Mouse (Mus musculus) 3134 (cell line): Measurements from ENCODE around the gene Celsr2.
A peak's percentile ranks its signal among the peaks of the same experiment; 100 is the strongest.

ENCODE experiments used
- DNase-seq: peaks from one replicate; pipeline ENCODE4 v3.0.0-alpha.2; 2011; ENCODE audit warnings: low spot score; ENCODE audit not compliant: insufficient read length; ENCODE audit errors: extremely low read depth

The Celsr2 gene

GRCm38 (mm10) chr3:108414857-108415830, at the start of gene Celsr2:
Gene Celsr2, minus strand, starts transcription at chr3:108415552.
- DNase-seq, result no peak

GRCm38 (mm10) chr3:108458866-108459265, 43.5 kb upstream of the Celsr2 start:
- DNase-seq, result no peak

DNA sequence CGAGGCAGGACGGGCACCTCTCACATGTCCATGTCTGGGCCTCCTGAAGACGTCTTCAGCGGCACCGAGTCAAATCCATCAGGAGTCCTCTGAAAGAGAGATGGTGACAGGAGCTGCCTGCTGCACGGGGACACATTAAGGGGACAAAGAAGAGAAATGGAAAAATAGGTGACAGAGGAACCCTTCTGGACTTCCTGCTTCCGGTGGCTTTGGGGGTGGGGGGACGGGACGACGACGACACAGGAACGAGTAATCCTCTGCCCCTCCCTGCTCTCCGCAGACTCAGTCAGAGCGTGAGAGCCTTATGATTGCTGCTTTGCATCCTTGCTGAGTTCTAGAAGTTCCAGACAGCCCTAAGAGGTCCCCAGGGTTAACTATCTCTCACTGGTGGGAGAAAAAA, 43.0 kb upstream of the Celsr2 start:
- DNase-seq, result no peak

DNA sequence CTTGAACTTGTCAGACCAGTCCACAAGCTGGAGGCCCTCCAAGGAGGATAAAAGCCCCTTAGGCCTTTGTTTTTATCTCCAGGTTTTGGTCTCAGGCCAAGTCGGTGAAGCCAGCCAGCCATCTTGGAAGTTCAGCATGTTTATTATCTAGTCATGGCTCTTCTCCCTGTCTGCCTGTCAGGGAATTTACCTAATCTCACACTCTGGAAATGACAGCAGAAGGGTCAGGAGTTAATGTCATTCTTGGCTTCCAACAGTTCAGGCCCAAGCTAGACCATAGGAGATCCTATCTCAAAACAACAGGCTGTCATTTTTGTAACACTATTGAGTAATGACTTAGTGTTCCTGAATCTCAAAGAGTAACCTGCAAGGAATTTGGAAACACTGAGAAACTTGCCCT, 38.8 kb upstream of the Celsr2 start:
- DNase-seq, result no peak

DNA sequence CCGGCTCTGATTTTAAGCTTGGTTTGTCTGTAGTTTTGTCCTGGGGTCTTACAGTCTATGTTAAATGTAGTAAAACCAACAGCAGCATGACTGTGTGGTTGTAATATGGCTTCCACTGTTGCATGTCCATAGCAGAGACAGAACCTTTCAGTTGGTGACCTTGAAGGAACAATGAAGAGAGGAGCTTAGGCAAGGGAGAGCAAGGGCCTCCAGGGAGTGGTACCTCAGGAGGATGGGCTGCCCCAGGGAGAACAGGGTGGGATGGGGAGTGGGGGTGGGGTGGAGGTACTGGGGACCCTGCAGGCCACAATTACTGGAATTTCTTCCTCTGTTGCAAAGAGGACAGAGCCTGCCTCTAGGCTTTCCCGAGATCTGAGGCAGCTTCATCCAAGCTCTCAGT, 36.6 kb upstream of the Celsr2 start:
- DNase-seq, result no peak

DNA sequence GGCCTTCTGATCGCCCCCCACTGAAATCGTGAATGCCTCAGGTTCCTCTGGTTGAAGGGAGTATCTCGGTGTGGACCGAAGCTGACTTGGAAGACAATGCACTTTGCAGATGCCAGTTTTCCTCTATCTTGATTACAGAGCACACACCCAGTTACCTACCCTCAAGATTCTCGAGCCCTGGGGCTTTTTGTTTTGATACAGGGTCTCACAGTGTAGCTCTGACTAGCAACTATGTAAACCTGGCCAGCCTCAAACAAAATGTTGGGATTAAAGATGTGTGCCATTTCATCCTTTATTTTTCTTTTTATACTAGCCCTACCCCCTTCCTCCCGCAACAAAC, 30.0 kb upstream of the Celsr2 start:
- DNase-seq, result no peak

DNA sequence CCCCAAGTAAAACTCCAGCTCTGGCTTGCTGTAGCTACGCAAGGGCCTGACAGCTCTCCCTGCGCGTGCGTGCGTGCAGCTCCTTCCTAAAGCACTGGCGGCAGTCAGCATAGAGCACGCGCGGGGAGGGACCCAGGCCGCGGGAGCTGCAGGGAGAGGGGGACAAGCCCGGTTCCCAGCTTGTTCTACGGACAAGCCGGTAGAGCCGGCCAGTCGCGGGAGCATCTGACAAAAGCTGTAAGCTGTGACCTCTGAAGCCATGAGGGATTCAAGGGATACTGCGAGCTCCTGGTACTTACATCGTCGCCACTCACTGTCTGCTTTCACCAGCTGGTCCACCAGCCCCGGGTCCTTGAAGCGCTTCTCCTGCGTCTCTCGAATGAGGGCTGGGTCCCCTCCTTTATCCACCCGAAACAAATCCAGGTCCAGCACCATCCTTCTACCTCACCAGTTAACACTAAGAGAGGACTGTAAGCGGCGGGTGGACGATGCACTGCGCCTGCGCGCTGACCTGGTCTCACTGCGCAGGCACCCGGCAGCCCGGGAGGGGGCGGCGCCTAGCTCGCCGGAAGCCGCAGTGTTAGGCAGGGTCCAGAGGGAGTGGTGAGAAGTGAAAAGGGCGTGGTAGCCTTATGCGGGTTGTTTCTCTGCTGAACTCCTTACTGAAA, 29.5 kb upstream of the Celsr2 start, which contains the start of gene Sars:
Sars (minus strand) TSS at position 512 of the 668 bp plus-strand sequence.
- DNase-seq, result peak; percentile 95

DNA sequence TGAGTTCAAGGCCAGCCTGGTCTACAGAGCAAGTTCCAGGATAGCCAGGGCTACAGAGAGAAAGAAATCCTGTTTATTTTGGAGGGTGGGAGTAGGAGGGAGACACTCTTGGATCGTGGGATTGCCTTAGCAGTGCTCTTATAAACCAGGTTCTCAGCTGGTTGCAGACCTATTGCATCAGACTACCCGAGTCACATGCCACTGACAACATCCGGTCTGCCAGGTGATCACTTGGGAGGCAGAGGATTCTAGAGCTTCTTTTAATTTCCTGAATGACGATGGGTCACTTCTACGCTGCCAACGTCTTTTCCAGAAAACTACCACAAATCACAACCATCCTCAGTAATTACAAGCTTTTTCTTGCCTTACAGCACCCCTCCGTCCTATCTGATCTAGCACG, 28.7 kb upstream of the Celsr2 start:
- peak; percentile 69 for DNase-seq

DNA sequence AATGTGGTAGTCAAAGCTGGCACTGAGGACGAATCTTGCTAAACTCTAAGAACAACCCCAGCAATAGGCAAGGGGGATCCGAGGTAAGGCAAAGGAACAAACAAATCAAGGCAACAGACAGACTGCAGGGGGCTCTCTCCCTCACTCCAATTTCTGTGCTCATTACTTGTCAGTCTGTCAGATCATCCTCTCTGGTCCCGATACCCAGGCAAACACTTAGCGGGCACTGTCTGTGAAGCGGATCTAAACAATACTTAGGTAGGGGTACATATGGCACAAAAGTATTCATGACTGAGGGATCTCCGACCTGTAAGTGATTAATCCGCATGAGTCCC, 21.0 kb upstream of the Celsr2 start:
- no peak for DNase-seq

GRCm38 (mm10) chr3:108435701-108436379, 20.5 kb upstream of the Celsr2 start:
- no peak for DNase-seq

DNA sequence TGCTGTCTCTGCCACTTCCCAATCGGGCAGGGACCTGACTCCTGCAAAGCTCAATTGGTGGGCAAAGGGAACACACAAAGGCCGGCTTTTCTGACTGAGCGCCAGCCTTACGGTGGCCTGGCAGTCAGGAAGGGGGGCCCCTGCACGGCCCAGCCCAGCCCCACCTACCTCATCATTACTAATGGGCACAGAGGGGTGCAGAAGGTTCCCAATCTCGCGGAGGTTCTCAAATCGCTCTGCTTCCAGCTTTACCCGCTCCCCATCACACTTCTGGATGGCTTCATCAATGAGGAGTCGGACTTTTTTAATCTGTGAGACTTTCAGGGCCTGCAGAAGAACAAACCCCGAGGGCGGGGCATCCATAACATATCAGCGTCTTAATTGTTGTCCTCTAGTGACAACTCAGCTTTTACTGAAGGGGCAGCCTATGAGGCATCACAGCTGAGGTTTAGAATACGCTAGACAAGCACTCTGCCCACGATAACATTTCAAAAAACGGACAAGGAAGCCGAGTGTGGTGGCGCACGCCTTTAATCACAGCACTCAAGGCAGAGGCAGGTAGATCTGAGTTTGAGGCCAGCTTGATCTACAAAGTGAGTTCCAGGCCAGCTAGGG, 18.6 kb upstream of the Celsr2 start:
- DNase-seq, result no peak

- DNase-seq, result no peak
These were observed 18.0 kb upstream of the Celsr2 start for GRCm38 (mm10) chr3:108433188-108433880.

DNA sequence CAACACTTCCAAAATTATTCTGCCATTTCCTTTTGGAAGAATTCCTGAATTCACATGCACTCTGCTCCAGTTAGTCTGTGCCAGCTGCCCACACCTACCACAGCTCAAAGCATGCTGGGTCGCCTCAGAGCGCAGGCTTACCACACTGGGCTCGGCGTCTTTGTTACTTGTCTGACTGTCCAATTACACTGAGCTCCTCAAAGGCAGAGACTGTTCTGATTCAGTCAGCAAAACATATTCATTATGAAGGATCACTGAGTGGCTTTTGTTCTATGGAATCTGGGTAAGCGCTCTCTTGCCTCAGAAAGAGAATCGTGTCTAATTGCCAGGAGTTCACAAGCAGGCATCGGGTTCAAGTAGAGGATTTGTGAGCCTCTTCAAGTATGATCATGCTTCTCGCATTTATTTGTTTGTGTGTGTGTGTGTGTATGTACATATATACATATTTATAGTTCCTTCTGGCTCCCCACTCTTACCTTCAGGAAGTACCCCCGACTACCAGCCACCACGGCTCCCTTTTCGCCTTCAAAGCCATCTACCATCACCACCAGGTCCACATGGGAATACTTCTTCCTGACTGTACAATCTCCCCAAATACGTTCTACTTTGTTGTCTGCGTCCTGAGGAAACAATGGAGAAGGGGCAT, 17.3 kb upstream of the Celsr2 start:
- DNase-seq, result no peak

- DNase-seq, result no peak
These were observed 10.3 kb upstream of the Celsr2 start for GRCm38 (mm10) chr3:108425624-108426018.

DNA sequence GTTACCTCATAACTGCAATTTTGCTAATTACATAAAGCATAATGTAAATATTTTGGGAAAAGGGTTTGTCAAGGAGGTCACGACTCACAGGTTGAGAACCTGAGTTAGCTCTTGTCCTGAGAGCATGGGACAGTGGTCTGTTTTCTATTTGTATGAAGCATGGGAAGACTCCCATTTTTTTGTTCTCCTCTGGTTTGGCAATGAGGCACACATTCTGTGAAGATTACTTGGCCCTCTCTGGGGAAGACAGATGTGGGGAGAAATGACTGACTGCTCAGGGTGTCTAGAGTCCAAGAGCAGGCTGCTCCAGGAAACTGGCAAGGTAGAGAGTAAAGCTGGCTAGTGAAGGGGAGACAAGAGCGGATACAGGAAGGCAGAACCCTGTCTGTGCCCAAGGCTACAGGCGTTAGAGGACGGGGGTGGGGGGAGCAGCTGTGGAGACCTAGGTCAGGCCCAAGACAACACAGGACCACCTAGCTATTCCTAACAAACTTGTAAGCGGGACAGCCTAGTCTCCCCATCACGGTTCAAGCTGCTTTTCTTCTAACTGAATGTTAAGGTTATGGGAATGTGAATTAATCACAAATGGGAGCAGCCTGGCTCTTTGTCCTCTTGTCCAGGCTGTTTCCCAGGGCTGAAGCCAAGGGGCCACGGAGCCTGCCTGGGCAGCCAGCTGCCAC, 9.7 kb upstream of the Celsr2 start:
- DNase-seq, result no peak

DNA sequence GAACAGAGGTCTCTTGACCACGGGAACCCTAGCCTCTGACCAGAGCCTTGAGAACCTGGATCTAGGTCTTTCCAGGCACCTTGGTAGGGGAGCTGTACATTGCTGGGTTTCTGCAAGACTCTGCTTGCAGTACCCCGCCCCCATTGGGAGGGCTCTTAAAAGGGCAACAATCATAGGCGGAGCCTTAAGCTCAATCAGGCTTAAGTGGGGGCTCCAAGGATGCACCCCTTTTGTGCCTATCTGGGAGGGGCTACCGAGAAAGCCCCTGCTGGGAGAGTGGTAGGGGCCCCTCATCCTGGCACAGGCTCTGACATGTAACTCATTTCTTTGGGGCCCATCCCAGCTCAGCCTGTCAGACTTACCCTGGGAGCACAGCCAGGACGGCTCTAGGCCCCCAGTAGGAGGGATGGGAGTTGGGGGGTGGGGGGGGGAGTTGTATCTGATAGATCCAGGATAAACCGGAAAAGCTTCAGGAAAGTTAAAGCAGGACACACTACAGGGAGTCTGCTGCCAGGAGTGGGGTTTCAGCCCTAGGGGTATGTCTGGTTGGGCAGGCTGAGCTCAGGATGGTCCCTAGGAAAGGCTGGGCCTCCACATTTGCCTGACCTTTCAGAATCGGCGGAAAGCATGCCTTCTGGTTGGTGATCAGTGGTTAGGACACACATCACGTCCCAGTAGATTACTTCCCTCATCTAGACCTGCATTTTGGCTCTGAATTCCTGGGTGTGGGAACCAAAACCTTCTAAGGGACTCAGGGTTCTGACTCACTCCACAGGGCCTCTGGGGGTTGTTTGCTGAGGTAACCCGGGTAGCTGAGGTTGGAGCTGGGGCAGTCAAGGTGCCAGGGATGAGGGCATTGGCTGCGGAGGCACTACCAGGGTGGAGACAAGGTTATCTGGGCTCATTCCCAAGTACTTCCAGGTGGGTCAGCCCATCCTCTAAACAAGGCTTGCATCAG, 8.8 kb upstream of the Celsr2 start:
- peak; percentile 52 for DNase-seq

DNA sequence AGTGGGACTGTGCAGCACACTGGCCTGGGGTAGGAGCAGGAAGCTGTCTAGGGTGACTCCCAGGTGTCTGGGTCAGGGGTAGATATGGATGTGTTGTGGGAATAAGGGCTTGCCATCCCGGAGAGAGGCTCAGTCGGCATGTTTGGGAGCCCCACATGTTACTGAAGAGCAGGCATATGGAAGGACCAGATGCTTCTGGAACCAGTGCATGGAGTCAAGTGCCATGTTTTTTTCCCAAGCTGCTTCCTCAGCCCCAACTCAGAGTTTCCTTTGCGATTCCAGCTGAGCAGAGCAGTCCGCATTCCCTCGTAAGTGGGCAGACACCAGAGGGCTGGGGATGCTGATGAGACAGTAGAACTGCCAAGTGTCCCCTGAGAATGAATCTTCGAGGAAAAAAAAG, 7.7 kb upstream of the Celsr2 start:
- DNase-seq, result no peak

DNA sequence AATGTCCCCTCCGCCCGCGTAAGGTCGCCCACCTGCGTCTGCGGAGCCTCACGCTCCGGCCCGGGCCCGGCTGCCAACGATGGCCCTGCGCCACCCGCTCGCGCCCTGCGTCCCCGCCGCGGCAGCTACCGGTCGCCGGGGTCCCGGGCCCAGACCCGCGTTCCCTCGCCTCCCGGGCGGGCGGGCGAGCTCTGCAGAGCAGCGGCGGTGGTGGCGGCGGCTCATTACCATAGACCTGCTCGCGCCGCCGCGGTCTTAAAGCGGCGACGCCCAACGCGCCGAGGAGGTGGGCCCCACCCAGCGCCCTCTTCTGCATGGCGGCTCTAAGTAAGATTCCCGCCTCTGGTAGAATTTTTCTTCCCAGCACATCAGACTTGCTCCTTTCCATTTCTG, 475 bp upstream of the Celsr2 start:
- DNase-seq, result no peak
